Mouse (Mus musculus) cerebellum, adult 11 months (tissue): ENCODE measurements around the gene Clcc1.

ENCODE experiments used
- DNase-seq: peaks from one replicate; pipeline ENCODE4 v3.0.0; 2022

Clcc1 gene

DNA sequence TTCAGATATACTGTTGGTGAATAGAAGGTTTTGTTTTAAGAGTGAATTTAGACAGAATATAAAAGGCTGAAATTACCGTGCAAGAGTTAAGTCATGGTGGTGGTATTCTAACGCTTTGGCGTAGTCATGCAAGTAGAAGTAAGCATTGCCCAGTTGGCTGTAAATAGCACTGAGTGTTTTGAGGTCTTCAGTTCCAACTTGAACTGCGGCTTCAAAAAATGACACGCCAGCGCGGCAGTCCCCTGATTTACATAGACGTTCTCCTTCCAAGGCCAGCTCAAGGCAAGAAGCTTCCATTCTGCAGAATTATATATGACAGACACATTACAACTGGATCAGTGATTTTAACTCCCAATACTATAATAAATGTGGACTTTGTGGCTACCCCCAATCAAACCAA, 49.1 kb downstream of the Clcc1 start:
- DNase-seq: no peak

DNA sequence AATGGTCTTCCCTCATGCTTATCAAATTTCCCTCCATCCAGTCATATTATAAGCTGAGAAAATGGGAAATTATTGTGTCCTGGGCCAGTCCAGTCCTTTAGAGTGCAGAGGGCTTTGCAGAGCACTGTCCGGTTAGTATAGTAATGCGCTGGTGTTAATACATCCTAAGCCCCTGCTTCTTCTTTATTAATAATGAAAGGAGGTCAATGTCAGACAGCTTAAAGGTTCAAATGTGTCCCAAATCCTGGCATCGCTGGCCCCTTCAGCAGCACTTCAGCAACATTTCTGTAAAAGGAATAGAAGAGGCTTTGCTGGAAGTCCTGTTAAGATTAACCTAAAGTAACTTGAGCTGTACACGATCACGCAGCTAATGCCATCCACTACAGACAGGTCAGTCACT, 57.6 kb downstream of the Clcc1 start:
- no peak for DNase-seq

DNA sequence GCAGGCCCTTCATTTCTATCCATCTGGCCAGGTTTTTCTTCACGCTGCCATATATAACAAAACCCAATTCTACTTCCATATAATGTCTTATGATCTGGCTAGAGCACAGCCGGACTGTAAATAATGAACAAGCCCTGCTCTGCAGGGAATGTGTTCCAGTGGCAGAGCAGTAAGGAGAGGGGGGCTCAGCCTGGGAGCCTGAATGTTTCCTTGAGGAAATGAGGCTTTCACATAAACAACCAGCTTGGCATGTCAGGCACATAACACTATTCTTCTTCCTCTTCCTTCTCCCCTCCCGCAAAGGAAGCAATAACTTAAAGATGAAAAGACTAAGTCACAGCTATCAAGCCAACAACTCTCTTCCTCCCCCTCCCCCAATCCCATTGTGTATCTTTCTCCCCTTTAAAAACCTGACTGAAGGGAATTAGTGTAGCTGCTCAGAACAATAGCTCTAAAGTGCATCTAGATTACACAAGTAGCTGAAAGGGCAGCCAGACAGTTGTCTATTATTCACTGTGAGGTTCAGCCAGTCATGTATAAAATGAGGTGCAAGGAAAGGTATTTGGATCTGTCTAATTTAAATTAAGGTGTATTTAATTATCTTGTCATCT, 59.5 kb downstream of the Clcc1 start:
- DNase-seq: no peak

DNA sequence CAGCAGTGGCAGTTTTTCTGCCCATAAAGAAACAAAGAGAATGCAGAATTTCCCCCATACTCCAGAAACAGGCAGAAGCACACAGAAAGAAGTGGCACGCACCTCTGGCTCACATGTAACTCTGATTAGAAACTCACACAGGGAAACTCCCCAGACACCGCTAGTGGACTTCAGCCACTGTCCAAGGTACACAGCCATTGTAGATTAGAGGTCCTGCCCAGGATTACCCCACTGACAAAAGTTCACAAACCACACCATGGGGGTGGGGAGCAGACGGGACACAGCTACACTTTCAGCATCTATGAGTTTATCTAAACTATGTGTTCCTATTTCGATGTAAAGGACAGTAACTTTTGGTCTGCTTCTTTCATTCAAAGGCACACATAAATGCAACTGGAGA, 61.1 kb downstream of the Clcc1 start:
- DNase-seq: no peak

DNA sequence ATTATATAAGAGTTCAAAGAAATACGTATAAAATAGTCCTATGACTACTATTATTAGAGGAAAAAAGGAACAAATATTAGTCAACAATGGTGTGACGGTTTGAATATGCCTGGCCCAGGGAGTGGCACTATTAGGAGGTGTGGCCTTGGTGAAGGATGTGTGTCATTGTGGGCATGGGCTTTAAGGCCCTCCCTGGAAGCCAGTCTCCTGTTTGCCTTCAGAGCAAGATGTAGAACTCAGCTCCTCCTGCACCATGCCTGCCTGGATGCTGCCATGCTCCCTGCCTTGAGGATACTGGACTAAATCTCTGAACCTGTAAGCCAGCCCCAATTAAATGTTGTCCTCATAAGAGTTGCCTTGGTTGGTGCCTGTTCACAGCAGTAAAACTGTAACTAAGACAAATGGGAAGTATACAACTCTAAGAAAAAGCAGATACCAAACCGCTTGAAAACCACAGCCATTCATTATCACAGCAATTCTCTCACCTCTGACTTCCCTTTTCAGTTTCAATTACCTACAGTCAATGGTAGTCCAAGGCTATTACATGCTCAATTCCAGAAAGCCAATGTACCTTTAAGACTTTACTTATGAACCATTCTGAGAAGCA, 64.3 kb downstream of the Clcc1 start:
- no peak for DNase-seq

DNA sequence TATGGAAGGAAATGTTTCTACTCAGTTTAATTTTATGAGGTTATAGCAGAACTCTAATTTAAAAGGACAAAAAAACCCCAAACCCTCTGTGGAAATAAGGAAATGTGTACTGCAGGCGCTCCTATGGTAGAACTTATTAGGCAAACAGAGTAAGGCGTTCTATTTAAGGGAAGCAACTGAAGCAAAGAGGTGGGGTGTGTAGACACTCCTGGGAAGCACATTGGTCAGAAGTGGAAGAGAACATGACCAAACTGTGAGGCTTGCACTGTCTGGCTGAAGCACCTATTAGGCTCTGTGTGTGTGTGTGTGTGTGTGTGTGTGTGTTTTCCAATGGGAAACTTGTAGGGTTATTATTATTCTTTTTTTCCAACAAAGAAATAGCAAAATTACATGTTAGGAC, 65.6 kb downstream of the Clcc1 start:
- DNase-seq: no peak

DNA sequence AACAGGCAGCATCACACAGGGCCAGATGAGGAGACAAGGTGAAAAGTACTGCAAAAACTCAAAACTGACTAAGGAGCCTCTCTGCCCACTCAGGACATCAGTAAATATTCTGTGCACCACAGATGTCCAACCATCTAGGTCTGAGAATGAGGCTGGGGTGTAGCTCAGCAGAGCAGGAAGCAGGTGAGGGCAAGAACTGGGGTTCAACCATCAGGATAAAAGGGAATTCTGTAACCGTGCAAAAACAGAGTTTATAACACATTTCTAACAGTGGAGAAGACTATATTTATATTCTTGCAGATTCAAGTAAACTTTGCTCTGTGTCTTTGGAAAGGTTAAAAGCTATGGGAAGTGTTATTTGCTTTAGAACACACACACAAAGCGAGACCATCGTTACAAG, 66.0 kb downstream of the Clcc1 start:
- no peak for DNase-seq

DNA sequence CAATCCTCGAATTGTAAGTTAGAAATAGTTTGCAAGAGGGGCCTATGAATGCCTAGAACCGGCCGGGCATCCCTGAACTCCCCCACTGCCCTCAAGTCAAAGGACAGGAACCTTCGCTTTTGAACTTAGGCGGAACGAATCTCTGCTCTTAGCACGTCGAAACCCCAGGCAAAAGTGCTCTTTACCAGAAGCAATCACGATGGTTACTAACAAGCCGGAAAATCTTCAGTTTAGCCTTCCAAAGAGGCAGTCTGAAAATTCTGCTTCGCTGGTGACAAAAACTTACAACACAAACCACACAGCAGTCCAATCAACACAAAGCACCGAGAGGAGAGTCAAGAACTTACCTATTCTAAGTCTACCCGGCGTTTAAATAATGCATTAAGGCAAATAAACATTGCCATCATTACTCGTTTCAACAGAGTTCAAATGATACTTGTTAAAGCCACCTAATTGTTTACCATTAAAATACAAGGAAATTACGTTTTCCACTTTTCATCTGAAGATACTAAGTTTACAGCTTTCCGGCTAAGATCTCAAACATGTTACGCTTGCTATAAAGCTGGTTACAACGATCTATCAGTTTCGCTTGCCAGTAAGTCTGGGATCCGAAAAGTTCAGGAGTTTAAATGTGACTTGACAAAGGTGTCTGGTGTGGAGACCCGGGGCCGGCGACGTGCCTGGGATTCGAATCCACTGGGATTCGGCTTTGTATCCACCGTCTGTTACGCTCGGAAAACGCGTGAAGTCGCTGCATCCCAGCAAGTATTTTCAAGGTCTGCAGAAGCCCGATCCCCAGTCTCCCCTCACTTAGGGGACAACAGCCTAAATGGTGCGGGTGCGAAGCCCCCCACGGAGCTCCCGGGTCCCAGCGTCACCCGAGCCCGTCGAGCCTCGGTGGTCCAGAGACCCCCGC, 67.6 kb downstream of the Clcc1 start:
- peak; percentile 9 for DNase-seq

DNA sequence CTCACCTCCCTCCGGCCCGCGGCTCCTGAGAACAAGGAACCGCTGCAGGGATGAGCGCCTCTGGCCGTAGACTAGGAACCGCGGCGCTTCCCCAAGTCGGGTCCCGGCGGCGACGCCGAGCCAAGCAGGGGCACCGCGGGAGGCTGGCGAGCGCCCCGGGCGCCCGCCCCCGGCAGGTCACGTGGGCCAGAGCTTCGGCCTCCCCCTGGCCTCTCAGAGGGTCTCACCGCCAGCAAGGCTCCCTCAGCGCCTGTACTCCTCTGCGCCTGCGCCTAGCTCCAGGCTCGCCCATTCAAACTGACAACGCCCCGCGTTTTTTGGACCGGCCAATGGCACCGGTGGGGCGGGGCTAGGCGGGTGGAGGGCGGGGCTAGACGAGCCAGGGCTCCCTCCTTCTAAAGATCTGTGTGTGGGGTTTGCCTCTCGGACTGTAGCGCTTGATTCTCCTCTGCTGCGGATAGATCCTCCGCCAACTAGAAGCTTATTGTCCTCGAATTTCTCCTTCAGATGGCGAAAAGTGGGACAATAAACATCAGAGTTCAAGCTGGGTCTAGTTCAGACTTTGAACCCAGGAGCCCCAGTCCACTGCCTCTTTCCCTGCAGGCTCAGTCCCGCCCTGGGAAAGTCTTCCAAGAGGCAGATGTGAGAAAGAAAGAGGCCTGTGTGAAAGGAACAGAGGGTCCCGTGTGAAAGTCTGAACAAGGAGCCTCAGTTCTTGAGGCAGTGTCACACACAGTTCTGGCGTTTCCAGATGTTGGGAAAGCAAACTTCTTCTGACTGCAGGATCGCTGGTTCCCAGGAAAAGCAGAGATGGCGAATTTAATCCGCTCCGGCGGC, 68.5 kb downstream of the Clcc1 start, which contains the start of gene Gpsm2:
Gene Gpsm2 (minus strand): TSS at position 274 of the 837 bp plus-strand sequence.
- DNase-seq: peak; percentile 86

DNA sequence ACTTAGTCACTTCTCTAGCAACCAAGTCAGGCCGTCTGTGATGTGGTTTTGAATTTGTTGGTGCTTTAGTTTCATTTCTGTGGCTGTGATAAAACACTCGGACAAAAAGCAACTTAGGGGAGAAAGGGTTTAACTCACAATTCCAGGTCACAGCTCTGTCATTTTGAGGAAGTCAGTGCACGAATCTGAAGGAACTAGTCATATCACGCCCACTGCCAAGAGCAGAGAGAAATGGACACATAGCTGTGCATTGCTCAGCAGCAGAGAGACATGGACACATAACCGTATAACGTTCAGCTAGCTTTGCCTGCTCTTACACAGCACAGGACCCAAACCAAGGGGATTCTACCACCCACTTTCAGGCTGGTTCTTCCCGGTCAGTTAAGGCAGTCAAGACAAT, 72.7 kb downstream of the Clcc1 start:
- DNase-seq: no peak

DNA sequence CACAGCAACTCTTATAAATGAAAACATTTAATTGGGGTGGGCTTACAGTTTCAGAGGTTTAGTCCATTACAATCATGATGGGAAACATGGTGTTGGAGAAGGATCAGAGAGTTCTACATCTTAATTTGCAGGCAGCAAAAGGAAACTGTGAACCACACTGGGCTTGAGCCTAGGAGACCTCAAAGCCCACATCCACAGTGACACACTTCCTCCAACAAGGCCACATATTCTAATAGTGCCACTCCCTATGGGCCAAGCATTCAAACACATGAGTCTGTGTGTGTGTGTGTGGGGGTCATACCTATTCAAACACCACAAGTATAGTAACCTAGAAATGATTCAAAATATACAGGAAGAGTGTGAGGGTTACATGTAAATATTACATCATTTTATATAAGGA, 73.6 kb downstream of the Clcc1 start:
- DNase-seq: no peak

DNA sequence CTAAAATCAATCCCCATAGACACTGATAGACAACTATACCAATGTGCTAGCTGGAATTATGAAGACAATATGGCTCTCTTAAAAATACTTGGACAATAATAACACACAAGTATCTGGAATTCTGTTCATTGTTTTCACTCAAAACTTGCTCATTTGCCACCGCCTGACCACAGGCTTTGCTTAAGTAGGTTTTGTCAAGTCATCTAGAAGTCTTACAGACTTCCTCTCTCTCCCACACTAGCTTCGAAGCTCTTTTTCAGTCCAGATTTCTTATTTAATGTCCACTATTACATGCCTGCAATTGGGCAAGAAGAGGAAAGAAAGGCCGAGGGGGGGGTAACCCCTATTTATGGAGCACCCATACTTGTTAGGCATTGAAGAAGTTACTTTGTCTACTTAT, 74.1 kb downstream of the Clcc1 start:
- DNase-seq: no peak
